Comparison of ENCODE assay signal across 8 mouse cellular contexts in genomic region chr10:93540431-93541210, GRCm38 (mm10). TPM values are rescaled to one million over a fixed set of nuclear protein-coding genes. Genes with fewer than 3 reads are reported as not detected.
DNase-seq lines count a peak whose midpoint lies in the region; ATAC-seq and TF ChIP-seq lines count a peak whose summit lies in the region.

TSS of gene Ccdc38 (plus strand) at chr10:93540632.

- TF ChIP-seq EP300 in liver, postnatal 0 days (IDR thresholded peaks at IDR 0.05; ENCODE audit: low read depth): no peak

- H3K36me3 ChIP-seq in heart, embryonic 14.5 days (ENCODE audit: control insufficient read depth, insufficient read depth, low read length): no peaks in the 10 kb centered on the region
- H3K36me3 ChIP-seq in liver, postnatal 0 days (replicated peaks; ENCODE audit: insufficient read depth, low read length): no peaks in the 10 kb centered on the region
- H3K36me3 ChIP-seq in stomach, embryonic 14.5 days (ENCODE audit: control insufficient read depth, insufficient read depth, low read length): no peaks in the 10 kb centered on the region

- peak within 1 kb of the TSS; percentile 42 for H3K9ac ChIP-seq in heart, embryonic 14.5 days (ENCODE audit: low read length)
- peak within 1 kb of the TSS; percentile 63 for H3K9ac ChIP-seq in liver, postnatal 0 days (replicated peaks)
- peak within 1 kb of the TSS; percentile 3; the same call in 1 of the 2 replicates for H3K9ac ChIP-seq in stomach, embryonic 14.5 days (replicated peaks; ENCODE audit: low read depth, low read length)

- peaks cover 18% of the 10 kb centered on the region; the same call in 1 of the 2 replicates for H3K27me3 ChIP-seq in heart, embryonic 14.5 days (ENCODE audit: control insufficient read depth, insufficient read depth, low read length)
- no peaks in the 10 kb centered on the region for H3K27me3 ChIP-seq in liver, postnatal 0 days (ENCODE audit: insufficient read depth, low read length)
- no peaks in the 10 kb centered on the region for H3K27me3 ChIP-seq in stomach, embryonic 14.5 days (ENCODE audit: control insufficient read depth, insufficient read depth, low read length)

- no peaks in the 10 kb centered on the region for H3K9me3 ChIP-seq in heart, embryonic 14.5 days (ENCODE audit: control insufficient read depth, low read length)
- no peaks in the 10 kb centered on the region for H3K9me3 ChIP-seq in liver, postnatal 0 days (ENCODE audit: low read length)
- no peaks in the 10 kb centered on the region for H3K9me3 ChIP-seq in stomach, embryonic 14.5 days (ENCODE audit: control insufficient read depth, low read depth, low read length)

- intact Hi-C loops in heart, postnatal 14 days (cut with DNase I): loop anchor here (10.0 kb wide), 1 partner anchor 496 kb away; no protein-coding TSS in a partner anchor

- TF ChIP-seq CTCF in liver, postnatal 0 days (IDR thresholded peaks at IDR 0.05; ENCODE audit: low read depth): no peak

- no peak for ATAC-seq in heart, embryonic 14.5 days (ENCODE audit: insufficient number of reproducible peaks, insufficient read depth, low FRiP score, low read depth)
- no peak for ATAC-seq in liver, postnatal 0 days
- no peak for ATAC-seq in stomach, embryonic 14.5 days (ENCODE audit: insufficient number of reproducible peaks, insufficient read depth, low FRiP score, low read depth)

- H3K4me2 ChIP-seq in heart, embryonic 14.5 days (ENCODE audit: low read length): peak within 1 kb of the TSS; percentile 69
- peak within 1 kb of the TSS; percentile 77 for H3K4me2 ChIP-seq in liver, postnatal 0 days (ENCODE audit: low read depth, low read length)
- H3K4me2 ChIP-seq in stomach, embryonic 14.5 days (replicated peaks; ENCODE audit: low read depth, low read length): peak within 1 kb of the TSS; percentile 80

- H3K4me1 ChIP-seq in heart, embryonic 14.5 days (ENCODE audit: control insufficient read depth in 2 of 2, insufficient read depth in 2 of 2, low read length in 2 of 2): peaks cover 3 to 7% of the 10 kb centered on the region in 2 experiments; a peak in 3 of 4 replicates
- peaks cover 9% of the 10 kb centered on the region for H3K4me1 ChIP-seq in liver, postnatal 0 days (ENCODE audit: insufficient read depth)
- H3K4me1 ChIP-seq in stomach, embryonic 14.5 days (ENCODE audit: control insufficient read depth, insufficient read depth, low read length): 0 out of 2 replicates have a peak, but pooled peaks cover 4% of the 10 kb centered on the region

- H3K27ac ChIP-seq in heart, embryonic 14.5 days (replicated peaks in 1 of 2; ENCODE audit: control insufficient read depth in 1 of 2, insufficient read depth in 1 of 2, low read depth in 2 of 2, low read length in 2 of 2): no peak within 1 kb of the TSS
- peak within 1 kb of the TSS; percentile 82 for H3K27ac ChIP-seq in liver, postnatal 0 days (ENCODE audit: low read depth)
- no peak within 1 kb of the TSS for H3K27ac ChIP-seq in stomach, embryonic 14.5 days (ENCODE audit: low read length)

- H3K4me3 ChIP-seq in heart, embryonic 14.5 days (ENCODE audit: control insufficient read depth in 1 of 2, insufficient read depth in 1 of 2, low read depth in 1 of 2, low read length in 2 of 2): peak within 1 kb of the TSS; percentile 36 to 38
- peak within 1 kb of the TSS; percentile 57 for H3K4me3 ChIP-seq in liver, postnatal 0 days (ENCODE audit: low read depth, low read length)
- H3K4me3 ChIP-seq in stomach, embryonic 14.5 days (ENCODE audit: low read depth, low read length): peak within 1 kb of the TSS; percentile 37

- 55% methylated on average over 17 of the region's 17 CpGs for WGBS in heart, embryonic 14.5 days
- 52% methylated on average over 17 of the region's 17 CpGs for WGBS in liver, postnatal 0 days (ENCODE audit: insufficient replicate concordance)
- 63% methylated on average over 17 of the region's 17 CpGs for WGBS in stomach, embryonic 14.5 days

- no peak for DNase-seq in heart, postnatal 14 days
- DNase-seq in T-cell, adult 2 months (ENCODE audit: low spot score): peak; percentile 49
- peak; percentile 8 for DNase-seq in heart, postnatal 4 days
- peak; percentile 38 for DNase-seq in liver, postnatal 0 days
- no peak for DNase-seq in retina, postnatal 1 day
- no peak for DNase-seq in frontal cortex, postnatal 10 days (ENCODE audit: low spot score in 2 of 2)

RNA-seq across cellular contexts. Expression of gene Ccdc38, which starts in this region (rescaled TPM):
- 0.19 and 0.23 TPM in 2 replicates for polyA plus RNA-seq in heart, embryonic 14.5 days (2014; fragmentation: Nextera tagmentation; extraction: Ambion mirVana)
- not detected for total RNA-seq in heart, postnatal 14 days (2021)
- total RNA-seq in heart, postnatal 4 days (2021): not detected
- polyA plus RNA-seq in liver, postnatal 0 days (2015; fragmentation: Nextera tagmentation; extraction: Ambion mirVana): 0.32 and 0.36 TPM in 2 replicates
- polyA plus RNA-seq in stomach, embryonic 14.5 days (2014; fragmentation: Nextera tagmentation; extraction: Ambion mirVana): 0.80 and 2.6 TPM in 2 replicates

Comparison
In these comparisons a context has a peak if more than half of its experiments do, and no peak if none do; other contexts are left out.
1. Peak in DNase-seq in heart, postnatal 4 days; RNA of the gene not detected or under 1 TPM.
2. Peak in DNase-seq, H3K4me3 ChIP-seq, H3K27ac ChIP-seq, H3K9ac ChIP-seq and H3K4me2 ChIP-seq in liver, postnatal 0 days; RNA of the gene not detected or under 1 TPM.
3. H3K9ac ChIP-seq: peak in every context shown above with its lines; median percentile 63 in liver, postnatal 0 days; 42 in heart, embryonic 14.5 days; 3 in stomach, embryonic 14.5 days.